Mouse (Mus musculus): ENCODE data around the gene Ccdc107. TPM values are rescaled to one million over a fixed set of nuclear protein-coding genes. Genes with fewer than 3 reads are reported as not detected.
A peak's percentile ranks its signal among the peaks of the same experiment; 100 is the strongest.

Ccdc107 gene
- polyA plus RNA-seq, 1 experiment from 2014 or later, result 89.8 TPM

GRCm38 (mm10) chr4:43515764-43516708 is 23.3 kb downstream of the Ccdc107 start:
- no peak overlapping the region for H3K27ac ChIP-seq (replicated peaks)
- H3K9ac ChIP-seq (replicated peaks), result no peak overlapping the region
- H3K4me3 ChIP-seq (replicated peaks), result no peak overlapping the region
- no peaks in the 10 kb centered on the region for H3K36me3 ChIP-seq
- WGBS, result 70% methylated on average over 11 of the region's 11 CpGs
- peaks cover 10% of the 10 kb centered on the region for H3K27me3 ChIP-seq (replicated peaks)
- H3K9me3 ChIP-seq (replicated peaks), result no peaks in the 10 kb centered on the region
- ATAC-seq (ENCODE audit: low FRiP score), result no peak
- no peak overlapping the region for H3K4me2 ChIP-seq
- peaks cover 16% of the 10 kb centered on the region for H3K4me1 ChIP-seq

GRCm38 (mm10) chr4:43519551-43519950 is 26.9 kb downstream of the Ccdc107 start:
- Histone ChIP-seq H3K27ac (replicated peaks) (no peak overlapping the region), H3K36me3 (no peaks in the 10 kb centered on the region), H3K4me2 (peak overlapping the region; percentile 52), H3K9ac (replicated peaks) (no peak overlapping the region), H3K4me1 (peaks cover 31% of the 10 kb centered on the region), H3K27me3 (replicated peaks) (peaks cover 41% of the 10 kb centered on the region), H3K4me3 (replicated peaks) (peak overlapping the region; percentile 19), H3K9me3 (replicated peaks) (no peaks in the 10 kb centered on the region)
- 15% methylated on average over 10 of the region's 10 CpGs for WGBS
- peak; percentile 19; the same call in 1 of the 2 replicates for ATAC-seq (ENCODE audit: low FRiP score)

GRCm38 (mm10) chr4:43519956-43520355 is 27.3 kb downstream of the Ccdc107 start:
- WGBS, result 6% methylated on average over 6 of the region's 6 CpGs
- Histone ChIP-seq H3K4me1 (peaks cover 31% of the 10 kb centered on the region), H3K27me3 (replicated peaks) (peaks cover 45% of the 10 kb centered on the region), H3K4me3 (replicated peaks) (peak overlapping the region; percentile 19), H3K9ac (replicated peaks) (no peak overlapping the region), H3K27ac (replicated peaks) (no peak overlapping the region), H3K36me3 (no peaks in the 10 kb centered on the region), H3K4me2 (peak overlapping the region; percentile 52), H3K9me3 (replicated peaks) (no peaks in the 10 kb centered on the region)
- ATAC-seq (ENCODE audit: low FRiP score), result peak; percentile 66

GRCm38 (mm10) chr4:43527880-43528279 is 35.2 kb downstream of the Ccdc107 start:
- no peak overlapping the region for H3K4me3 ChIP-seq (replicated peaks)
- H3K27ac ChIP-seq (replicated peaks), result no peak overlapping the region
- 68% methylated on average over 5 of the region's 5 CpGs for WGBS
- no peak overlapping the region for H3K4me2 ChIP-seq
- H3K36me3 ChIP-seq, result peaks cover 22% of the 10 kb centered on the region
- H3K9me3 ChIP-seq (replicated peaks), result no peaks in the 10 kb centered on the region
- ATAC-seq (ENCODE audit: low FRiP score), result no peak
- H3K27me3 ChIP-seq (replicated peaks), result peaks cover 41% of the 10 kb centered on the region
- peaks cover 26% of the 10 kb centered on the region for H3K4me1 ChIP-seq
- H3K9ac ChIP-seq (replicated peaks), result no peak overlapping the region

GRCm38 (mm10) chr4:43528487-43528886 is 35.8 kb downstream of the Ccdc107 start:
- 79% methylated on average over 9 of the region's 9 CpGs for WGBS
- H3K9ac ChIP-seq (replicated peaks), result no peak overlapping the region
- no peak overlapping the region for H3K27ac ChIP-seq (replicated peaks)
- H3K36me3 ChIP-seq, result peaks cover 28% of the 10 kb centered on the region
- H3K4me1 ChIP-seq, result peaks cover 21% of the 10 kb centered on the region
- no peak overlapping the region for H3K4me2 ChIP-seq
- no peaks in the 10 kb centered on the region for H3K9me3 ChIP-seq (replicated peaks)
- H3K4me3 ChIP-seq (replicated peaks), result no peak overlapping the region
- ATAC-seq (ENCODE audit: low FRiP score), result no peak
- peaks cover 35% of the 10 kb centered on the region for H3K27me3 ChIP-seq (replicated peaks)

GRCm38 (mm10) chr4:43530081-43530501 is 37.4 kb downstream of the Ccdc107 start:
- peaks cover 22% of the 10 kb centered on the region for H3K27me3 ChIP-seq (replicated peaks)
- H3K9ac ChIP-seq (replicated peaks), result no peak overlapping the region
- no peak overlapping the region for H3K4me2 ChIP-seq
- H3K4me3 ChIP-seq (replicated peaks), result no peak overlapping the region
- ATAC-seq (ENCODE audit: low FRiP score), result no peak
- H3K4me1 ChIP-seq, result peaks cover 11% of the 10 kb centered on the region; the same call in 1 of the 2 replicates
- no peak overlapping the region for H3K27ac ChIP-seq (replicated peaks)
- H3K9me3 ChIP-seq (replicated peaks), result no peaks in the 10 kb centered on the region
- peaks cover 42% of the 10 kb centered on the region for H3K36me3 ChIP-seq
- 61% methylated on average over 8 of the region's 8 CpGs for WGBS

GRCm38 (mm10) chr4:43530581-43530980 is 37.9 kb downstream of the Ccdc107 start:
- Histone ChIP-seq H3K9me3 (replicated peaks) (no peaks in the 10 kb centered on the region), H3K36me3 (peaks cover 47% of the 10 kb centered on the region), H3K9ac (replicated peaks) (no peak overlapping the region), H3K27me3 (replicated peaks) (peaks cover 17% of the 10 kb centered on the region), H3K4me1 (peaks cover 11% of the 10 kb centered on the region; the same call in 1 of the 2 replicates), H3K4me2 (no peak overlapping the region), H3K4me3 (replicated peaks) (no peak overlapping the region), H3K27ac (replicated peaks) (no peak overlapping the region)
- ATAC-seq (ENCODE audit: low FRiP score), result peak; percentile 41; the same call in 1 of the 2 replicates
- 24% methylated on average over 7 of the region's 7 CpGs for WGBS

GRCm38 (mm10) chr4:43533270-43533669 is 40.6 kb downstream of the Ccdc107 start:
- Histone ChIP-seq H3K27me3 (replicated peaks) (no peaks in the 10 kb centered on the region), H3K4me3 (replicated peaks) (no peak overlapping the region), H3K27ac (replicated peaks) (no peak overlapping the region), H3K36me3 (peaks cover 72% of the 10 kb centered on the region), H3K9me3 (replicated peaks) (no peaks in the 10 kb centered on the region), H3K9ac (replicated peaks) (no peak overlapping the region), H3K4me2 (no peak overlapping the region), H3K4me1 (peaks cover 11% of the 10 kb centered on the region; the same call in 1 of the 2 replicates)
- 94% methylated on average over 9 of the region's 9 CpGs for WGBS
- no peak for ATAC-seq (ENCODE audit: low FRiP score)

- peaks cover 3% of the 10 kb centered on the region; the same call in 1 of the 2 replicates for H3K4me1 ChIP-seq
- no peak overlapping the region for H3K9ac ChIP-seq (replicated peaks)
- H3K27me3 ChIP-seq (replicated peaks), result no peaks in the 10 kb centered on the region
- no peak overlapping the region for H3K4me2 ChIP-seq
- peaks cover 95% of the 10 kb centered on the region for H3K36me3 ChIP-seq
- H3K9me3 ChIP-seq (replicated peaks), result no peaks in the 10 kb centered on the region
- 96% methylated on average over 8 of the region's 8 CpGs for WGBS
- H3K27ac ChIP-seq (replicated peaks), result no peak overlapping the region
- no peak for ATAC-seq (ENCODE audit: low FRiP score)
- H3K4me3 ChIP-seq (replicated peaks), result no peak overlapping the region
Observed at GRCm38 (mm10) chr4:43535628-43536027, 42.9 kb downstream of the Ccdc107 start.

GRCm38 (mm10) chr4:43536031-43536430 is 43.3 kb downstream of the Ccdc107 start:
- H3K9ac ChIP-seq (replicated peaks), result no peak overlapping the region
- 94% methylated on average over 9 of the region's 9 CpGs for WGBS
- ATAC-seq (ENCODE audit: low FRiP score), result no peak
- peaks cover 95% of the 10 kb centered on the region for H3K36me3 ChIP-seq
- H3K9me3 ChIP-seq (replicated peaks), result no peaks in the 10 kb centered on the region
- no peaks in the 10 kb centered on the region for H3K4me1 ChIP-seq
- no peak overlapping the region for H3K4me2 ChIP-seq
- H3K4me3 ChIP-seq (replicated peaks), result no peak overlapping the region
- H3K27ac ChIP-seq (replicated peaks), result no peak overlapping the region
- H3K27me3 ChIP-seq (replicated peaks), result no peaks in the 10 kb centered on the region

GRCm38 (mm10) chr4:43542044-43542443 is 49.3 kb downstream of the Ccdc107 start:
- peaks cover 98% of the 10 kb centered on the region for H3K36me3 ChIP-seq
- no peaks in the 10 kb centered on the region for H3K4me1 ChIP-seq
- H3K4me3 ChIP-seq (replicated peaks), result no peak overlapping the region
- no peaks in the 10 kb centered on the region for H3K9me3 ChIP-seq (replicated peaks)
- H3K9ac ChIP-seq (replicated peaks), result no peak overlapping the region
- WGBS, result 75% methylated on average over 3 of the region's 3 CpGs
- H3K27me3 ChIP-seq (replicated peaks), result no peaks in the 10 kb centered on the region
- H3K4me2 ChIP-seq, result no peak overlapping the region
- no peak overlapping the region for H3K27ac ChIP-seq (replicated peaks)
- no peak for ATAC-seq (ENCODE audit: low FRiP score)

All from neural tube, embryonic 15.5 days (tissue).